Mouse (Mus musculus): ENCODE results near the gene Tk1. TPM values are rescaled to one million over a fixed set of nuclear protein-coding genes. Genes with fewer than 3 reads are reported as not detected.
A peak's percentile ranks its signal among the peaks of the same experiment; 100 is the strongest.

The Tk1 gene
- total RNA-seq, 2 experiments from 2014 or later, result 0.84 to 0.98 TPM

DNA sequence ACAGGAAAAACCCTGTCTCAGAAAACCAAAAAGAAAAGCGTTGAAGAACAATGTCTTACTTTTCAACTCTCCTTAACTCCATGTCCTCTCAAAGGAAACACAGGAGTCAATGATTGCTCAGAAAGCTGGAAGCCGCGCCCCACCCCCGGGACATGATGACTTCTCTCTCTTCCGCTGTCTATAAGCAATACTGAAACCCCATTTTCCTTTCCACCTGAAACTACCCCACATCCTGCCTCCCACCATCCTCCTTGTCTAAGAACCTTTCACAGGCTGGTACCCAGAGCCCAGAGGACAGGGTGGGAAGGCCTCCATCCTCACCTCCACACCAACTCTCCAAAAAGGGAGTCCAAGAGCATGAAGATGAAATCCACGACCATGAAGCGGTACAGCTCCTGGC, 53.5 kb downstream of the Tk1 start:
- no peak for DNase-seq (ENCODE audit: low spot score in 2 of 2)

DNA sequence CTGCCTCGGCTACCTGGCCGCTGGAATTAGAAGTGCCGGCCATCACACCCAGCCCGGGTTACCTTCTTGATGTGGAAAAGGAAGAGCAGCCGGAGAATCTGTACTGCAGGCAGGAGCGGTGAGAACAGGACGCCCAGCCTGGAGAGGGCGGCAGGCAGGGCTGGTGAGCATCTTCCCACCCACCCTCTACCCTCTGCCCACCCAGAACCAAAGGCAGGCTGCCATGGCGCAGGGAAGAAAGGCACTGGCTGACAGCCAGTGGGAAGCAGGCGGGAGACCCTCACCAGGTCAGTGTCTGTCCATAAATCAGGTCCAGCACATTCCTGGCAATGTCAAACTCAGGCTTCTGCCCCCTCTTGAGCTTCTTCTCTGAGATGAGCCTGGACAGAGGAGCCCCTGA, 55.5 kb downstream of the Tk1 start:
- DNase-seq (ENCODE audit: low spot score in 2 of 2), result no peak

DNA sequence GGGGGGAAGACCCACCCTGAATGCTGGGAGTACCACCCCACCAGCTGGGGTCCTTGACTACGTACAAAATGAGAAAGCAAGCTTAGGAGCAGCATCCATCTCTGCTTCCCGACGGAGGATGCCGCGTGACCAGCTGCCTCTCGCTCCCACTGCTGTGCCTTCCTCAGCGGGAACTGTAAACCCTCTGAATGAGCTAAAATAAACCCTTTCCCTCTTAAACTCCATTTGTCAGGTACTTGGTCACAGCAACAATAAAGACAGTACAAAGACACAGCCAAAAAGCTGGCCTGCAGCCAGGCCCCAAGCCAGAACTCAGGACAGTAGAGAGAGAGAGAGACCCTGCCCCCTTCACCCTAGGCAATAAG, 56.2 kb downstream of the Tk1 start:
- no peak for DNase-seq (ENCODE audit: low spot score in 2 of 2)

DNA sequence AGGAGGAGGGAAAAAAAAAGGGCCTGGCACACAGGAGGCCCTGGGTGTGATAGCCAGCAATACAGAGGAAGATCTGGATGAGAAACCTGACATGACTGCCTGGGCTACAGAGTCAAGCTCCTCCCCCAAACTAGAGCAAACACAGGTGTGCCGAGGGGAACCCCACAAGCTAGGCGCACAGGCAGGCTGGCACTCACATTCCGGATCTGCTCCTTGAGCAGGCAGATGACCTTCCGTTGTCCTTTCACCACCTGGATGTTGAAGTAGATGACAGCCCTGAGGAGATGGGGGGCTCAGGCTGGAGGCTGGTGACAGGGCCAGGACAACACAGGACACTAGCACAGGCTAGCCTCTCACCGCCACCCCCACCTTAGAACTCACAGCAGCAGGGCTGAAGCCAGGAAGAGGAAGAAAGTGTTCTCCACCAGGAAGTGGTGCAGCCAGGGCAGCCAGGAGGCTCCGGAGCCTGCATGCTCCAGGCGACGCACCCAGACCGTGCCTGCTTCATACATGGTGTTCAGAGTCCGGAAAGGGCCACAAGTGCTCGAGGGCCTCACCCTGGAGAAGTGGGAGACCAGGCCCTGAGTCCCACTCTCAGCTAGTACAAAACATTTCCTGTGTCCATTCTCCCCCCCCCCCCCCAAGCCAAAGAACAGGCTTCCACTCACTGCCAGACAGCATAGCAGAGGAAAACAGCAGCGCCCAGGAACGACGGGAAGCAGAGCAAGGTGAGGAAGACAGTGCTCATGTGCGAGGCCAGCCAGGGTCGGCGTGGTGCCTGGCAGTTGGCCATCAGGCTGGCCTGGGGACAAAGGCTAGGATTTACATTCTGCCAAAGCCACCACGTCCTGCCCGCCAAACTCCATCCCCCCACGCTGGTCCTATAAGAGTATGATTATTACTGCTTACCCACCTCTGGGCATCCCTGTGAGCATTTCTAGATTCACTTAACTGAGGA, 56.9 kb downstream of the Tk1 start:
- no peak for DNase-seq (ENCODE audit: low spot score in 2 of 2)

DNA sequence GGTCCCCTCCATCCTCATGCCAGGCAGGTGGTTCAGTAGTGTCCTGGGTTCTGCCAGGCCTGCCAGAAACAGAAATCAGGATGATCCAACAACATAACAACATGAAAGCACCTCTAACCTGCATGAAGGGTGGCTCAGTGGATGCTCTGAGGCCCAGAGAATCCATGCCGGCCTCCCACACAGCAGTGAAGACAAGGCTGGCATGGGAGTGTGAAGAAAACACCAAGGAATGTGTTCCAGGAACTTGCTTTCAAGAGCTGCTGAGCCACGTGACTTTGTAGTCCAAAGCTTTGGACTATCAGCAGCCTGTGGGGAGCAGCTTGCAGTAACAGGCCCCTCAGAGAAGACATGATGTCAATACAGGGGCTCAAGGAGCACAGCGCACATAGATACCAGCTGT, 59.6 kb downstream of the Tk1 start:
- peak in 1 of 2 experiments; percentile 53 for DNase-seq (ENCODE audit: low spot score in 2 of 2)

Other genes starting within 250 kb of the Tk1 start
- gene Tnrc6c, start 171.8 kb downstream of the Tk1 start, total RNA-seq (2021), result 10 to 100 TPM; 53.3 to 54.9 TPM
- 1 to 10 TPM in 1 of 2 experiments, under 1 TPM in 1; 0.40 to 1.1 TPM for gene Tmc8, start 44.0 kb downstream of the Tk1 start, total RNA-seq (2021)
- 1 to 10 TPM; 7.0 to 7.3 TPM for gene Tmc6, start 43.9 kb downstream of the Tk1 start, total RNA-seq (2021)
- gene 6030468B19Rik, start 28.4 kb downstream of the Tk1 start, total RNA-seq (2021), result not detected
- gene Gm20708, start 16.4 kb downstream of the Tk1 start, total RNA-seq (2021), result 1 to 10 TPM in 1 of 2 experiments, under 1 TPM in 1; 0.86 to 2.6 TPM
- 10 to 100 TPM in 1 of 2 experiments, 1 to 10 TPM in 1; 9.3 to 15.8 TPM for gene Syngr2, start 16.4 kb downstream of the Tk1 start, total RNA-seq (2021)
- gene Afmid, start 168 bp downstream of the Tk1 start, total RNA-seq (2021), result 1 to 10 TPM; 4.1 to 6.3 TPM
- under 1 TPM; 0.65 to 0.87 TPM for gene Birc5, start 23.2 kb upstream of the Tk1 start, total RNA-seq (2021)
- not detected for gene Tmem235, start 34.7 kb upstream of the Tk1 start, total RNA-seq (2021)
- 1 to 10 TPM; 2.8 to 5.0 TPM for gene Tha1, start 47.4 kb upstream of the Tk1 start, total RNA-seq (2021)
- 1 to 10 TPM; 4.5 to 4.9 TPM for gene Socs3, start 144.0 kb upstream of the Tk1 start, total RNA-seq (2021)
- 10 to 100 TPM; 87.1 to 89.0 TPM for gene Pgs1, start 160.2 kb upstream of the Tk1 start, total RNA-seq (2021)